Mouse (Mus musculus): ENCODE data around the gene Gm45785. TPM values are rescaled to one million over a fixed set of nuclear protein-coding genes. Genes with fewer than 3 reads are reported as not detected.

Gm45785 gene
- total and polyA plus RNA-seq, 3 experiments = not detected

DNA sequence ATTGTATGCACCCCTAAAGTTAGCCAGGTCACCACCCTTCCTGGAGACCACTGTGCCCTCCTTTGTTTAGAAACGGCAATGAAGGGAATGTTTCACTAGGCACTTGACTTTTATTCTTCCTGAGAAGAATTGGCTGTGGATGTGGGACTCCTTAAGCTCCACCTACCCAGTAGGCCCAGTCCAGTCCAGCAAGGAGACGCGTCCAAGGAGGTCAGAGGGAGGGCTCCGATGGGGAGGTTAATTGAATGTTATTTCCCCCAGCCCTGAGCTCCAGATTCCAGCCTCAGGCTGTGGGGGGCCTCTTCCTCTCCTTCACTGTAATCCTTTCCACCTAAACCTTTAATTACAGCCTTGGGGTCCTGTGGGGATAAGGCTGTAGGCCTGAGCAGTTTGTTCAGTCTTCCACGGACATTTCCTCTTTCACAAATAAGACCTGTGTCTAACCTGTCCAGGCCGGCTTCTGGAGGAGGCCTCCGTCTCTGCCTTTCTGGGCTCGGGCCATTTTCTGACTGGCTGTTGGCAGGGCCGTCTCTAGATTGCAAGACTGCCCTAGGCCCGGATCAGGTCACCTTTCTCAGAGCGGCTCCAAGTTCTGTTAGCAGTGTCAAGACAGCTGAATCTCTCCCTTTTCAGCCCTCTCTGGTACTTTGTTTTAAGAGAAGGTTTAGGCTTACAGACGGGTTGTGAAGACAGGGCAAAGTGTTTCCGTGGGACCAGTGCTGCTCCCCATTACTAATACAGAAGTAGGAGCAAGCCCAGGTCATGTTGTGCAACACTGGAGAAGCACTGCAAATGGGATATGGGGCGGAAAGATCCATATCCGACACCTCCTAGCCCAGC lies 46.1 kb upstream of the Gm45785 start:
- no peaks in the 10 kb centered on the region for H3K79me2 ChIP-seq (ENCODE audit: control insufficient read depth, insufficient read depth, low read length, poor library complexity)
- no peaks in the 10 kb centered on the region for H3K4me1 ChIP-seq (ENCODE audit: control insufficient read depth in 1 of 2, insufficient read depth in 2 of 2, low read length in 2 of 2)
- no peak for TF ChIP-seq EP300 (IDR thresholded peaks at IDR 0.05; ENCODE audit: low read depth in 1 of 2, low read length in 2 of 2)
- no peaks in the 10 kb centered on the region for H3K9me3 ChIP-seq (replicated peaks; ENCODE audit: insufficient read depth, low read length)
- no peaks in the 10 kb centered on the region for H3K27me3 ChIP-seq (ENCODE audit: control insufficient read depth in 1 of 2, insufficient read depth in 2 of 2, low read length in 2 of 2)
- H3K4me3 ChIP-seq (ENCODE audit: control insufficient read depth in 1 of 2, insufficient read depth in 1 of 2, low read depth in 2 of 2, low read length in 2 of 2) = no peak overlapping the region
- no peaks in the 10 kb centered on the region for H3K36me3 ChIP-seq (ENCODE audit: control insufficient read depth in 1 of 2, insufficient read depth in 2 of 2, low read length in 2 of 2)
- H3K9ac ChIP-seq (ENCODE audit: control insufficient read depth, low read depth, low read length, poor library complexity, severe bottlenecking) = no peak overlapping the region
- no peak overlapping the region for H3K27ac ChIP-seq (ENCODE audit: control insufficient read depth, low read depth, low read length)
- DNase-seq (ENCODE audit: low read depth, low spot score) = no peak

DNA sequence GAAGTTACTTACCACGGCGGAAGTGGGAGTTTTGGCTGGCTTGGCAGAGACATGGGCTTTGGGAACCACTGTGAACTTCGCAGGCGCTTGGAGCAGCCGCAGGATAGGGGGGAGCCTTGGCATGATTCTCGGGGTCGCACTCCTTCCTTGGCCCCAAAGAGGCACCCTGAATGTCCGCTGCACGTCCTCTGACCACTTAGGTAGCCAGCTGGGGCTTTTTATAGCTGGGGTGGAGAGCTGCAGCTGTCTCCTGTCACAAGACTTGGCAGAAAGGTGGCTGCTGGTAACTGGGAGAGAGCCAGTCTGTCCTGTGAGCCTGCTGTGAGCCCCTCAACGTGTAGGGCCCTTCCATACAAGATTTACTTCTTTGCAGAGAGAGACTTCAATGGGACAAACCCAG lies 44.1 kb upstream of the Gm45785 start, which contains the start of gene Cox8b:
Cox8b (minus strand) TSS at position 227 of the 400 bp plus-strand sequence.
- no peaks in the 10 kb centered on the region for H3K27me3 ChIP-seq (ENCODE audit: control insufficient read depth in 1 of 2, insufficient read depth in 2 of 2, low read length in 2 of 2)
- H3K9ac ChIP-seq (ENCODE audit: control insufficient read depth, low read depth, low read length, poor library complexity, severe bottlenecking) = no peak within 1 kb of the TSS
- no peaks in the 10 kb centered on the region for H3K4me1 ChIP-seq (ENCODE audit: control insufficient read depth in 1 of 2, insufficient read depth in 2 of 2, low read length in 2 of 2)
- H3K79me2 ChIP-seq (ENCODE audit: control insufficient read depth, insufficient read depth, low read length, poor library complexity) = no peaks in the 10 kb centered on the region
- H3K36me3 ChIP-seq (ENCODE audit: control insufficient read depth in 1 of 2, insufficient read depth in 2 of 2, low read length in 2 of 2) = no peaks in the 10 kb centered on the region
- H3K4me3 ChIP-seq (ENCODE audit: control insufficient read depth in 1 of 2, insufficient read depth in 1 of 2, low read depth in 2 of 2, low read length in 2 of 2) = no peak within 1 kb of the TSS
- no peaks in the 10 kb centered on the region for H3K9me3 ChIP-seq (replicated peaks; ENCODE audit: insufficient read depth, low read length)
- DNase-seq (ENCODE audit: low read depth, low spot score) = no peak
- H3K27ac ChIP-seq (ENCODE audit: control insufficient read depth, low read depth, low read length) = no peak within 1 kb of the TSS
- TF ChIP-seq UBTF (IDR thresholded peaks at IDR 0.05; ENCODE audit: borderline replicate concordance, insufficient read depth, low read depth, low read length) (no peak), MAX (IDR thresholded peaks at IDR 0.05; ENCODE audit: low read length) (no peak), HCFC1 (IDR thresholded peaks at IDR 0.05; ENCODE audit: low read depth, low read length) (no peak), SIN3A (IDR thresholded peaks at IDR 0.05; ENCODE audit: low read length) (no peak), MAFK (IDR thresholded peaks at IDR 0.05; ENCODE audit: borderline replicate concordance, low read depth, low read length) (no peak), MEF2A (IDR thresholded peaks at IDR 0.05; ENCODE audit: extremely low read depth, insufficient replicate concordance, low read depth, low read length, poor library complexity, severe bottlenecking) (no peak), USF2 (IDR thresholded peaks at IDR 0.05; ENCODE audit: borderline replicate concordance in 1 of 2, insufficient read depth in 1 of 2, low read depth in 1 of 2, low read length in 2 of 2) (no peak), GATA1 (IDR thresholded peaks at IDR 0.05; ENCODE audit: low read depth, low read length) (no peak), POLR2AphosphoS2 (IDR thresholded peaks at IDR 0.05; ENCODE audit: low read length) (no peak), SMC3 (IDR thresholded peaks at IDR 0.05; ENCODE audit: low read depth, low read length) (no peak), MYB (IDR thresholded peaks at IDR 0.05; ENCODE audit: low read depth, low read length) (no peak), MAZ (IDR thresholded peaks at IDR 0.05; ENCODE audit: low read depth, low read length) (no peak), ZC3H11A (IDR thresholded peaks at IDR 0.05; ENCODE audit: low read depth, low read length) (no peak), NRF1 (IDR thresholded peaks at IDR 0.05; ENCODE audit: insufficient read depth, low read depth, low read length, poor library complexity, severe bottlenecking) (no peak), RAD21 (IDR thresholded peaks at IDR 0.05; ENCODE audit: low read depth, low read length) (no peak)

Measured in MEL (cell line).